Mouse (Mus musculus): Measurements from ENCODE around the gene Zfp740. TPM values are rescaled to one million over a fixed set of nuclear protein-coding genes. Genes with fewer than 3 reads are reported as not detected.
A peak's percentile ranks its signal among the peaks of the same experiment; 100 is the strongest.

Zfp740 gene
- polyA plus RNA-seq, 1 experiment from 2014 or later: 67.5 TPM

GRCm38 (mm10) chr15:102249967-102250366 is 46.9 kb downstream of the Zfp740 start:
- H3K4me2 ChIP-seq (ENCODE audit: low read depth, severe bottlenecking): peak overlapping the region; percentile 84
- no peaks in the 10 kb centered on the region for H3K27me3 ChIP-seq (ENCODE audit: control insufficient read depth, insufficient read depth, low read length)
- H3K27ac ChIP-seq (replicated peaks; ENCODE audit: low read depth, low read length): peak overlapping the region; percentile 99
- no peaks in the 10 kb centered on the region for H3K9me3 ChIP-seq (ENCODE audit: control insufficient read depth, low read length)
- H3K4me3 ChIP-seq (ENCODE audit: low read depth, low read length): peak overlapping the region; percentile 65
- H3K4me1 ChIP-seq (ENCODE audit: control insufficient read depth, insufficient read depth, low read length): peaks cover 49% of the 10 kb centered on the region
- 22% methylated on average over 9 of the region's 9 CpGs for WGBS
- peak overlapping the region; percentile 64 for H3K9ac ChIP-seq (ENCODE audit: low read length)
- no peaks in the 10 kb centered on the region for H3K36me3 ChIP-seq (ENCODE audit: control insufficient read depth, insufficient read depth, low read length)
- DNase-seq (ENCODE audit: low spot score): no peak
- ATAC-seq (ENCODE audit: insufficient number of reproducible peaks, low FRiP score, low TSS enrichment, low read depth): no peak

- Histone ChIP-seq H3K4me2 (ENCODE audit: low read depth, severe bottlenecking) (peak overlapping the region; percentile 84; the same call in 1 of the 2 replicates), H3K9ac (ENCODE audit: low read length) (peak overlapping the region; percentile 64), H3K4me1 (ENCODE audit: control insufficient read depth, insufficient read depth, low read length) (peaks cover 48% of the 10 kb centered on the region), H3K36me3 (ENCODE audit: control insufficient read depth, insufficient read depth, low read length) (no peaks in the 10 kb centered on the region), H3K27ac (replicated peaks; ENCODE audit: low read depth, low read length) (peak overlapping the region; percentile 99), H3K4me3 (ENCODE audit: low read depth, low read length) (no peak overlapping the region), H3K27me3 (ENCODE audit: control insufficient read depth, insufficient read depth, low read length) (no peaks in the 10 kb centered on the region), H3K9me3 (ENCODE audit: control insufficient read depth, low read length) (no peaks in the 10 kb centered on the region)
- DNase-seq (ENCODE audit: low spot score) (no peak), ATAC-seq (ENCODE audit: insufficient number of reproducible peaks, low FRiP score, low TSS enrichment, low read depth) (no peak)
- WGBS: 45% methylated on average over 5 of the region's 5 CpGs
Measured at GRCm38 (mm10) chr15:102250521-102250920, 47.5 kb downstream of the Zfp740 start.

- DNase-seq (ENCODE audit: low spot score) (no peak), ATAC-seq (ENCODE audit: insufficient number of reproducible peaks, low FRiP score, low TSS enrichment, low read depth) (no peak)
- peak overlapping the region; percentile 82 for H3K4me2 ChIP-seq (ENCODE audit: low read depth, severe bottlenecking)
Measured at GRCm38 (mm10) chr15:102255547-102256255, 52.7 kb downstream of the Zfp740 start.

GRCm38 (mm10) chr15:102256431-102257201 is 53.6 kb downstream of the Zfp740 start:
- H3K27ac ChIP-seq (replicated peaks; ENCODE audit: low read depth, low read length): peak overlapping the region; percentile 93
- ATAC-seq (ENCODE audit: insufficient number of reproducible peaks, low FRiP score, low TSS enrichment, low read depth) (no peak), DNase-seq (ENCODE audit: low spot score) (no peak)
- peak overlapping the region; percentile 84 for H3K9ac ChIP-seq (ENCODE audit: low read length)
- 6% methylated on average over 22 of the region's 22 CpGs for WGBS
- H3K4me1 ChIP-seq (ENCODE audit: control insufficient read depth, insufficient read depth, low read length): peaks cover 54% of the 10 kb centered on the region
- no peaks in the 10 kb centered on the region for H3K36me3 ChIP-seq (ENCODE audit: control insufficient read depth, insufficient read depth, low read length)
- H3K4me3 ChIP-seq (ENCODE audit: low read depth, low read length): peak overlapping the region; percentile 71
- H3K4me2 ChIP-seq (ENCODE audit: low read depth, severe bottlenecking): peak overlapping the region; percentile 82
- H3K27me3 ChIP-seq (ENCODE audit: control insufficient read depth, insufficient read depth, low read length): no peaks in the 10 kb centered on the region
- H3K9me3 ChIP-seq (ENCODE audit: control insufficient read depth, low read length): no peaks in the 10 kb centered on the region

More at GRCm38 (mm10) chr15:102255547-102256255, 52.7 kb downstream of the Zfp740 start:
- Histone ChIP-seq H3K27ac (replicated peaks; ENCODE audit: low read depth, low read length) (peak overlapping the region; percentile 93), H3K4me1 (ENCODE audit: control insufficient read depth, insufficient read depth, low read length) (peaks cover 59% of the 10 kb centered on the region), H3K36me3 (ENCODE audit: control insufficient read depth, insufficient read depth, low read length) (no peaks in the 10 kb centered on the region), H3K27me3 (ENCODE audit: control insufficient read depth, insufficient read depth, low read length) (no peaks in the 10 kb centered on the region), H3K4me3 (ENCODE audit: low read depth, low read length) (peak overlapping the region; percentile 71), H3K9me3 (ENCODE audit: control insufficient read depth, low read length) (no peaks in the 10 kb centered on the region), H3K9ac (ENCODE audit: low read length) (peak overlapping the region; percentile 52)
- 34% methylated on average over 14 of the region's 14 CpGs for WGBS

- ATAC-seq (ENCODE audit: insufficient number of reproducible peaks, low FRiP score, low TSS enrichment, low read depth) (peak; percentile 63), DNase-seq (ENCODE audit: low spot score) (peak; percentile 70)
- Histone ChIP-seq H3K4me1 (ENCODE audit: control insufficient read depth, insufficient read depth, low read length) (peaks cover 51% of the 10 kb centered on the region), H3K9me3 (ENCODE audit: control insufficient read depth, low read length) (no peaks in the 10 kb centered on the region), H3K4me2 (ENCODE audit: low read depth, severe bottlenecking) (peak within 1 kb of the TSS; percentile 82), H3K36me3 (ENCODE audit: control insufficient read depth, insufficient read depth, low read length) (no peaks in the 10 kb centered on the region), H3K4me3 (ENCODE audit: low read depth, low read length) (peak within 1 kb of the TSS; percentile 71), H3K27me3 (ENCODE audit: control insufficient read depth, insufficient read depth, low read length) (no peaks in the 10 kb centered on the region), H3K9ac (ENCODE audit: low read length) (peak within 1 kb of the TSS; percentile 84), H3K27ac (replicated peaks; ENCODE audit: low read depth, low read length) (peak within 1 kb of the TSS; percentile 93)
- WGBS: under 1% methylated on average over 37 of the region's 46 CpGs
Measured at GRCm38 (mm10) chr15:102257202-102258075, 54.4 kb downstream of the Zfp740 start, which contains the start of gene Rarg. TSS of gene Rarg (minus strand) at chr15:102257517.

- Histone ChIP-seq H3K4me2 (ENCODE audit: low read depth, severe bottlenecking) (peak overlapping the region; percentile 82), H3K4me1 (ENCODE audit: control insufficient read depth, insufficient read depth, low read length) (peaks cover 48% of the 10 kb centered on the region), H3K36me3 (ENCODE audit: control insufficient read depth, insufficient read depth, low read length) (no peaks in the 10 kb centered on the region), H3K27ac (replicated peaks; ENCODE audit: low read depth, low read length) (peak overlapping the region; percentile 93), H3K27me3 (ENCODE audit: control insufficient read depth, insufficient read depth, low read length) (no peaks in the 10 kb centered on the region), H3K4me3 (ENCODE audit: low read depth, low read length) (peak overlapping the region; percentile 71), H3K9ac (ENCODE audit: low read length) (peak overlapping the region; percentile 84), H3K9me3 (ENCODE audit: control insufficient read depth, low read length) (no peaks in the 10 kb centered on the region)
- DNase-seq (ENCODE audit: low spot score): peak; percentile 82
- peak; percentile 41; the same call in 1 of the 2 replicates for ATAC-seq (ENCODE audit: insufficient number of reproducible peaks, low FRiP score, low TSS enrichment, low read depth)
- 2% methylated on average over 12 of the region's 12 CpGs for WGBS
Measured at GRCm38 (mm10) chr15:102258076-102258470, 55.0 kb downstream of the Zfp740 start.

GRCm38 (mm10) chr15:102258581-102259253 is 55.7 kb downstream of the Zfp740 start:
- WGBS: 3% methylated on average over 11 of the region's 11 CpGs
- Histone ChIP-seq H3K27me3 (ENCODE audit: control insufficient read depth, insufficient read depth, low read length) (no peaks in the 10 kb centered on the region), H3K36me3 (ENCODE audit: control insufficient read depth, insufficient read depth, low read length) (no peaks in the 10 kb centered on the region), H3K27ac (replicated peaks; ENCODE audit: low read depth, low read length) (peak overlapping the region; percentile 93), H3K4me2 (ENCODE audit: low read depth, severe bottlenecking) (peak overlapping the region; percentile 82), H3K4me1 (ENCODE audit: control insufficient read depth, insufficient read depth, low read length) (peaks cover 48% of the 10 kb centered on the region), H3K4me3 (ENCODE audit: low read depth, low read length) (peak overlapping the region; percentile 14), H3K9ac (ENCODE audit: low read length) (peak overlapping the region; percentile 55; the same call in 1 of the 2 replicates), H3K9me3 (ENCODE audit: control insufficient read depth, low read length) (no peaks in the 10 kb centered on the region)
- DNase-seq (ENCODE audit: low spot score): peak; percentile 79
- peak; percentile 40 for ATAC-seq (ENCODE audit: insufficient number of reproducible peaks, low FRiP score, low TSS enrichment, low read depth)
